Mouse (Mus musculus) heart, adult 2 months (tissue): ENCODE data around the gene Rwdd4a.

Experiments
- CTCF ChIP-seq: fragments of 200-600 bp; IDR thresholded peaks from 2 replicates; pipeline ENCODE4 v1.8.1; 2022; ENCODE audit warnings: antibody characterized with exemption, mild to moderate bottlenecking, moderate library complexity
- EP300 ChIP-seq: fragments of 200-500 bp; IDR thresholded peaks from 2 replicates; pipeline ENCODE4 v1.6.1; 2011; ENCODE audit warnings: low read depth, low read length, control low read depth; ENCODE audit not compliant: insufficient read depth
- POLR2A ChIP-seq: fragments of 200-500 bp; IDR thresholded peaks from 2 replicates; pipeline ENCODE4 v1.6.1; 2011; ENCODE audit warnings: mild to moderate bottlenecking, low read depth, low read length, control low read depth; ENCODE audit not compliant: insufficient read depth

DNA sequence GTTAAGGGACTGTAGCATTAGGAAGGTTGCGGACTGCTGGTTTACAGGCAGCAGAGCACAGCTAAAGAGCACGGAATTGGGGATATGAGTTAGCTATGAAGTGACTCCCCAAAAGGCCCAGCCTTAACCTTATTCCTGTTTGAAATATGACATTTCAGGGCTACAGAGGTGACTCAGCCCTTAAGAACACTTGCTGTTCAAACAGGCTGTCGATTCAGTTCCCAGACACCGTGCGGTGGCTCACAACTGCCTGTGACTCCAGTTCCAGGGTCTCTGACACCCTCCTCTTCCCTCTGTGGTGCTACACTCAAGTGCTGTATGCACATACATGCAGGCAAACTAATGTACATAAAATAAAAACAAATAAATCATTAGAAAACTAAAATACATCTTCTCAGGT lies 55.2 kb downstream of the Rwdd4a start:
- TF ChIP-seq POLR2A = no peak
- no peak for TF ChIP-seq CTCF
- no peak for TF ChIP-seq EP300
